Mouse (Mus musculus): ENCODE data around the gene Gipc3. TPM values are rescaled to one million over a fixed set of nuclear protein-coding genes. Genes with fewer than 3 reads are reported as not detected.

The Gipc3 gene
- polyA plus RNA-seq, 1 experiment from 2014 or later, result not detected

DNA sequence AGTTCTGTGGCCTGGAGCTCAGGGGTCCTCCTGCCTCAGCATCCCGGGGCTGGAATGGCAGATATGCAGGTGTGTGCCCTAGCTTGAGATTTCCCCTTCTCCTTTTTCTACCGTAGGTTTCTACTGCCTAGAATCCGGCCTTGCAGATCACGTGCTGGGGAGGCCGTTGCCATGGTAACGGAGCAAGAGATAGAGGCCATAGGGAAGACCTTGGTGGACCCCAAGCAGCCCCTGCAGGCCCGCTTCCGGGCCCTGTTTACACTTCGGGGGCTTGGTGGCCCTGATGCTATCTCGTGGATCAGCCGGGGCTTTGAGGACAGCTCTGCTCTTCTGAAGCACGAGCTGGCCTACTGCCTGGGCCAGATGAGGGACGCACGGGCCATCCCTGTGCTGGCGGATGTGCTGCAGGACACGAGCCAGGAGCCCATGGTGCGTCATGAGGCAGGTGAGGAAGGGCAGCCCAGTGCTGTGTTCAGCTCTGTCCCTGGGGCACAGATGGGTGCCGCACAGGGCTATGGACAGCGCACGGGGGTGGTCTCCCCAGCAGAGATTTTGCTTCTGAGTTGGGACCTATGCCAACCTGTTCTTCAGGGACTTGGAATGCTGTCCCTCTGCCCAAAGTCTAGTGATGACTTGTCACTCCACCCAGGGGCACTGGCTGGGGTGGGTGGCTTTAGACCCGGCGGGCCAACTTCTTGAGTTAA, 42.7 kb upstream of the Gipc3 start:
- no peak overlapping the region; the same call in 1 of the 2 replicates for H3K4me3 ChIP-seq (ENCODE audit: low read depth, low read length)
- no peak overlapping the region for H3K9ac ChIP-seq (ENCODE audit: low read depth, low read length)
- H3K36me3 ChIP-seq (ENCODE audit: control insufficient read depth, insufficient read depth, low read length), result peaks cover 4% of the 10 kb centered on the region; the same call in 1 of the 2 replicates
- H3K4me2 ChIP-seq (replicated peaks; ENCODE audit: low read depth, low read length), result no peak overlapping the region; the same call in 1 of the 2 replicates
- no peak overlapping the region for H3K27ac ChIP-seq (ENCODE audit: low read depth, low read length)
- WGBS, result 84% methylated on average over 22 of the region's 22 CpGs
- peaks cover 8% of the 10 kb centered on the region; the same call in 1 of the 2 replicates for H3K4me1 ChIP-seq (replicated peaks; ENCODE audit: control insufficient read depth, insufficient read depth, low read length)
- DNase-seq (ENCODE audit: low spot score) (no peak), ATAC-seq (ENCODE audit: low FRiP score) (no peak)
- H3K27me3 ChIP-seq (ENCODE audit: control insufficient read depth, insufficient read depth, low read length), result no peaks in the 10 kb centered on the region
- no peaks in the 10 kb centered on the region for H3K9me3 ChIP-seq (ENCODE audit: control insufficient read depth, low read length)

DNA sequence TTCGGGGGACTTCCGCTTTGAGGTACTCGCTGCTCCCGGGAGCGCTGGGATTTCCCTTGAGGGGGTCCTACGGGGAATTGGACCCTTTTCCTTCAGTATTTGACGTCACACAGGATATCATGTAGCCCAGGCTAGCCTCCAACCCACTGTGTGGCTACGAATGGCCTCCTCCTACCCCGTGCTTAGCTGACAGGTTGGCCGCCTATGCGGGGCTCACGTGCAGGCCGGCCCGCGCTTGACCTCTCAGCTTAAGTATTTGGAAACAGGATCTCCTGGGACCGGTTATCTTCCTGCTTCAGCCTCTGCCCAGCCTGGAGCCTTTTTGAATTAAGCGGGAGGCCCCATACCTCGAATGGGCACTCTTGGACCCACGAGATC, 41.5 kb upstream of the Gipc3 start:
- H3K4me3 ChIP-seq (ENCODE audit: low read depth, low read length), result peak overlapping the region; percentile 96
- no peaks in the 10 kb centered on the region for H3K9me3 ChIP-seq (ENCODE audit: control insufficient read depth, low read length)
- peak overlapping the region; percentile 85 for H3K9ac ChIP-seq (ENCODE audit: low read depth, low read length)
- WGBS, result 1% methylated on average over 19 of the region's 19 CpGs
- peaks cover 4% of the 10 kb centered on the region; the same call in 1 of the 2 replicates for H3K36me3 ChIP-seq (ENCODE audit: control insufficient read depth, insufficient read depth, low read length)
- peak overlapping the region; percentile 72; the same call in 1 of the 2 replicates for H3K27ac ChIP-seq (ENCODE audit: low read depth, low read length)
- DNase-seq (ENCODE audit: low spot score) (no peak), ATAC-seq (ENCODE audit: low FRiP score) (peak; percentile 36)
- H3K27me3 ChIP-seq (ENCODE audit: control insufficient read depth, insufficient read depth, low read length), result no peaks in the 10 kb centered on the region
- H3K4me2 ChIP-seq (replicated peaks; ENCODE audit: low read depth, low read length), result peak overlapping the region; percentile 91
- peaks cover 8% of the 10 kb centered on the region; the same call in 1 of the 2 replicates for H3K4me1 ChIP-seq (replicated peaks; ENCODE audit: control insufficient read depth, insufficient read depth, low read length)

DNA sequence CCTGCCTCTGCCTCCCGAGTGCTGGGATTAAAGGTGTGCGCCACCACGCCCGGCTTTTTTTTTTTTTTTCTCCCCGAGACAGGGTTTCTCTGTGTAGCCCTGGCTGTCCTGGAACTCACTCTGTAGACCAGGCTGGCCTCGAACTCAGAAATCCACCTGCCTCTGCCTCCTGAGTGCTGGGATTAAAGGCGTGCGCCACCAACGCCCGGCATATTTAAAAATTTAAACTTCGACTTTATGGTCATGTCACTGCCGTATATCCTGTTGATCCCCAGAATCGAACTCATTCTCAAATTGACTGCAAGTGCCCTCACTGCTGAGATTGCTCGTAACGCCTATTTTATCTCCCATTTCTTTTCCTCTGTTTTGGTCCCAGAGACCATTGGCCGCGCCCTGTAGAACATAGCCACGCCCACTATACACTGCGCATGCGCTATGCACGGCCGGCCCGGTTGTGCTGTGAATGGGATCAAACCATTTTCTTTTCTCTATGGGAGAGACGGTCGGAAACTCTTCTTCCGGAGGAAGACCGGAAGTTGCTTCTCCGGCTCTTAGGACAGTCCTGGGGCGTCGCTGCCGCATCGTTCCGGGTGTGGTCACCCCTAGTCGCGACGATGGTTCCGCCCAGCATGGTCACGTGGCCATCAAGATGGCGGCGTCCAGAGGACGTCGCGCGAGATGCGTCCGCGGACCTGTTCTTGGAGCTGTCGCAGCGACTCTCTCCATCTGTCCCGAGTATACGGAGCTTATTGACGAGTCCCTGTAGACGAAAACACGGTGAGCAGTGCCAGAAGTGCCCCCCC, 40.9 kb upstream of the Gipc3 start, which contains the start of the genes Dohh and Gm48551:
Dohh (plus strand) TSS at position 627 of the 803 bp plus-strand sequence.
Gm48551 (plus strand) TSS at position 665 of the 803 bp plus-strand sequence.
- peak; percentile 99 for DNase-seq (ENCODE audit: low spot score)

DNA sequence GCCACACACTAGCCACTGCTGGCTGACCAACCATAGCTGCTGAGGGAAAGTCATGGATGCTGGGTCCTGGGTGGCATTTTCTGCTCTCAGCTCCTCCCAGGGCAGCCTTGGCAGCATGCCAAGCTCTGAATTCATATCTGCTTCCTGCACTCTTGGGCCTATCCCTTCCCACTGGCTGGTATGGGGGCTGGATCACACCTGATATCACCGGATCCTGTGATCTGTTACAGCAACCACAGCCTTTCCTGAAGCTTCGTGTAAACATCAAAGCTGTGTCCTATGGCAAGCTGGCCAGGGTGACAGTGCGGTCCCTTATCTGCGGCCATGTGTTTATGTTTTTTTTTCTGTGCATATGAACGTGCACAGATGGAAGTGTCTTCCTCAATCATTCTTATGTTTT, 39.0 kb upstream of the Gipc3 start:
- Histone ChIP-seq H3K4me1 (replicated peaks; ENCODE audit: control insufficient read depth, insufficient read depth, low read length) (peaks cover 15% of the 10 kb centered on the region), H3K4me3 (ENCODE audit: low read depth, low read length) (no peak overlapping the region), H3K36me3 (ENCODE audit: control insufficient read depth, insufficient read depth, low read length) (no peaks in the 10 kb centered on the region; the same call in 1 of the 2 replicates), H3K27me3 (ENCODE audit: control insufficient read depth, insufficient read depth, low read length) (no peaks in the 10 kb centered on the region), H3K9me3 (ENCODE audit: control insufficient read depth, low read length) (no peaks in the 10 kb centered on the region), H3K4me2 (replicated peaks; ENCODE audit: low read depth, low read length) (no peak overlapping the region), H3K9ac (ENCODE audit: low read depth, low read length) (no peak overlapping the region), H3K27ac (ENCODE audit: low read depth, low read length) (no peak overlapping the region)
- ATAC-seq (ENCODE audit: low FRiP score) (no peak), DNase-seq (ENCODE audit: low spot score) (no peak)
- WGBS, result 87% methylated on average over 5 of the region's 5 CpGs

More for the DNA sequence above, 40.9 kb upstream of the Gipc3 start, which contains the start of the genes Dohh and Gm48551:
- H3K9ac ChIP-seq (ENCODE audit: low read depth, low read length), result peak within 1 kb of the TSS; percentile 85
- H3K4me3 ChIP-seq (ENCODE audit: low read depth, low read length), result peak within 1 kb of the TSS; percentile 96
- H3K9me3 ChIP-seq (ENCODE audit: control insufficient read depth, low read length), result no peaks in the 10 kb centered on the region
- 5% methylated on average over 51 of the region's 54 CpGs for WGBS
- H3K4me2 ChIP-seq (replicated peaks; ENCODE audit: low read depth, low read length), result peak within 1 kb of the TSS; percentile 91
- H3K36me3 ChIP-seq (ENCODE audit: control insufficient read depth, insufficient read depth, low read length), result peaks cover 4% of the 10 kb centered on the region; the same call in 1 of the 2 replicates
- no peaks in the 10 kb centered on the region for H3K27me3 ChIP-seq (ENCODE audit: control insufficient read depth, insufficient read depth, low read length)
- peak; percentile 94 for ATAC-seq (ENCODE audit: low FRiP score)
- H3K4me1 ChIP-seq (replicated peaks; ENCODE audit: control insufficient read depth, insufficient read depth, low read length), result peaks cover 10% of the 10 kb centered on the region; the same call in 1 of the 2 replicates
- peak within 1 kb of the TSS; percentile 72; the same call in 1 of the 2 replicates for H3K27ac ChIP-seq (ENCODE audit: low read depth, low read length)

DNA sequence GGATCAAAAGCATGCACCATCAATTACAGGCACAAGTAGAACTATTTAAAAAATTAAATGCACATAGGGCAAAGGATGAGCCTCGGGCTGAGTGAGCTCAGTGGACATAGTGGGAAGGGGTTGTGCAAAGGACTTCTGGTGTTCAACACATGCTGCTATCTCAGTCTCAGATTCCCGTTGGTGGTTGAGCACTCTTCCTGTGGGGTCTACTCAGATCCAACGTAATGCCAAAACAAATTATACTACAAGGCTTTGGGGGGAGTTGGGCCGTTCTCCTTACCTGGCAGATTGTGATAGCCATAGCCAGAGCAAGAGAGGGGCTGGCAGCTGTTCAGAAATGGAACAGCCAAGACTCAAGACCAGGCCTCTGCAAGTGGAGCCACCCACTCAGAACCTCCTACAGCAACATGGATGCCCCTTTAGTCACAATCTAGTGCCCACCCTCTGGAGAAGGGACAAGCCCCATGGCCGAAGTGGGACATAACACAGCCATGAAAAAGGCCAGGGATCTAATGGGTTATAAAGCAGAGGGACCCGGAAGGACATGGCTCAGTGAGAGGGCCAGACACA, 36.8 kb upstream of the Gipc3 start:
- Histone ChIP-seq H3K9ac (ENCODE audit: low read depth, low read length) (no peak overlapping the region), H3K4me2 (replicated peaks; ENCODE audit: low read depth, low read length) (no peak overlapping the region), H3K36me3 (ENCODE audit: control insufficient read depth, insufficient read depth, low read length) (no peaks in the 10 kb centered on the region), H3K27me3 (ENCODE audit: control insufficient read depth, insufficient read depth, low read length) (no peaks in the 10 kb centered on the region), H3K4me3 (ENCODE audit: low read depth, low read length) (no peak overlapping the region), H3K4me1 (replicated peaks; ENCODE audit: control insufficient read depth, insufficient read depth, low read length) (peaks cover 14% of the 10 kb centered on the region), H3K27ac (ENCODE audit: low read depth, low read length) (no peak overlapping the region), H3K9me3 (ENCODE audit: control insufficient read depth, low read length) (no peaks in the 10 kb centered on the region)
- DNase-seq (ENCODE audit: low spot score) (no peak), ATAC-seq (ENCODE audit: low FRiP score) (no peak)
- WGBS, result 89% methylated on average over 6 of the region's 6 CpGs

DNA sequence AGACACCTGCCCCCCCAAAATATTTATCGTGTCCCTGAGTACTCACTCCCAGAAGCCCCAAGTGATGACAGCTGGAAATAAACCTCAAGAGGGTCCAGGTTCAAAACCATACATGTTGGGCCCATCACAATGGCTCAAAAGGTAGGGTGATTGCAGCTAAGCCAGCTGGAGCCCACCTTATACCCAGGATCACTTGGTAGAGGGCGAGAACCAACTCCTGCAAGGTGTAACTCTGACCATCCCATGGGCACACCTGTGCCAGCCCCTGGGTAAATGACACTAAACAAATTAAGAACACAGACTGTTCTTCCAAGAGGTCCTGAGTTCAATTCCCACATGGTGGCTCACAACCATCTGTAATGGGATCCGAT, 36.1 kb upstream of the Gipc3 start:
- H3K4me1 ChIP-seq (replicated peaks; ENCODE audit: control insufficient read depth, insufficient read depth, low read length), result peaks cover 13% of the 10 kb centered on the region
- H3K9me3 ChIP-seq (ENCODE audit: control insufficient read depth, low read length), result no peaks in the 10 kb centered on the region
- 0 out of 2 replicates have a peak, but pooled peaks cover 1% of the 10 kb centered on the region for H3K36me3 ChIP-seq (ENCODE audit: control insufficient read depth, insufficient read depth, low read length)
- ATAC-seq (ENCODE audit: low FRiP score) (no peak; the same call in 1 of the 2 replicates), DNase-seq (ENCODE audit: low spot score) (no peak)
- H3K4me2 ChIP-seq (replicated peaks; ENCODE audit: low read depth, low read length), result peak overlapping the region; percentile 51
- H3K9ac ChIP-seq (ENCODE audit: low read depth, low read length), result peak overlapping the region; percentile 63
- peak overlapping the region; percentile 65 for H3K27ac ChIP-seq (ENCODE audit: low read depth, low read length)
- 60% methylated on average over 3 of the region's 3 CpGs for WGBS
- H3K27me3 ChIP-seq (ENCODE audit: control insufficient read depth, insufficient read depth, low read length), result no peaks in the 10 kb centered on the region
- peak overlapping the region; percentile 91 for H3K4me3 ChIP-seq (ENCODE audit: low read depth, low read length)

DNA sequence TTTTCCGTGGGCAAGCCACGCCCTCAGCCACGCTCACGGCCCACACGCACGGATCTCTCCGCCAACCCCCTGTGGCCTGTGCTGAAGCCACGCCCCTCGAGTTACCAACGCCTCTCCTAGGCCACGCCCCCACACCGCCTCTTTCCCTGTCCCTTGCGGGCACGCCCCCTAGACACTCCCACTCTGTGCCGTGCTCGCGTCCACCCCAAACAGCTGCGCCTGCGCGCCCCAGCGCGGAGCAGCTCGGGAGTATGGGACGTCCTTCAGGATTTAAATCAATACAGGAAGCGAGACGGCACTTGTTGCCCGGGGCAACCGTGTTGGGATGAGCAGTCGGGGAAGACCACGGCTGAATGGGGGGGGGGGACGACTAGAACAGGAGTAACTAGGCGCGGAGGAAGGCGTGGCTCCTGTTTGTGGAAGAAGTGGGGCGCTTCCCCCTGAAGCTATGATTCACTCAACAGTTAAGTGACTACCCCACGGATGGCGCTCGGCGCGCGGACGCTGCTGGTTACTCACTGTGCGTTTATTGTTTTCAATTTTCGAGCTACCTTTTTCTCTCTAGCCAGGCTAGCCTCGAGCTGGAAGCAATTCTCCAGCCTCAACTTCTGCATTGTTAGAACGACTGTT, 35.6 kb upstream of the Gipc3 start:
- peak overlapping the region; percentile 91 for H3K4me3 ChIP-seq (ENCODE audit: low read depth, low read length)
- no peaks in the 10 kb centered on the region for H3K9me3 ChIP-seq (ENCODE audit: control insufficient read depth, low read length)
- peak overlapping the region; percentile 63 for H3K9ac ChIP-seq (ENCODE audit: low read depth, low read length)
- WGBS, result under 1% methylated on average over 45 of the region's 46 CpGs
- ATAC-seq (ENCODE audit: low FRiP score) (peak; percentile 97), DNase-seq (ENCODE audit: low spot score) (peak; percentile 100)
- H3K4me2 ChIP-seq (replicated peaks; ENCODE audit: low read depth, low read length), result peak overlapping the region; percentile 51
- H3K36me3 ChIP-seq (ENCODE audit: control insufficient read depth, insufficient read depth, low read length), result 0 out of 2 replicates have a peak, but pooled peaks cover 5% of the 10 kb centered on the region
- H3K27me3 ChIP-seq (ENCODE audit: control insufficient read depth, insufficient read depth, low read length), result no peaks in the 10 kb centered on the region
- H3K4me1 ChIP-seq (replicated peaks; ENCODE audit: control insufficient read depth, insufficient read depth, low read length), result peaks cover 13% of the 10 kb centered on the region
- H3K27ac ChIP-seq (ENCODE audit: low read depth, low read length), result peak overlapping the region; percentile 65

Data from hindbrain, embryonic 11.5 days (tissue).